Mouse (Mus musculus): Measurements from ENCODE around the gene Grap2.

DNA sequence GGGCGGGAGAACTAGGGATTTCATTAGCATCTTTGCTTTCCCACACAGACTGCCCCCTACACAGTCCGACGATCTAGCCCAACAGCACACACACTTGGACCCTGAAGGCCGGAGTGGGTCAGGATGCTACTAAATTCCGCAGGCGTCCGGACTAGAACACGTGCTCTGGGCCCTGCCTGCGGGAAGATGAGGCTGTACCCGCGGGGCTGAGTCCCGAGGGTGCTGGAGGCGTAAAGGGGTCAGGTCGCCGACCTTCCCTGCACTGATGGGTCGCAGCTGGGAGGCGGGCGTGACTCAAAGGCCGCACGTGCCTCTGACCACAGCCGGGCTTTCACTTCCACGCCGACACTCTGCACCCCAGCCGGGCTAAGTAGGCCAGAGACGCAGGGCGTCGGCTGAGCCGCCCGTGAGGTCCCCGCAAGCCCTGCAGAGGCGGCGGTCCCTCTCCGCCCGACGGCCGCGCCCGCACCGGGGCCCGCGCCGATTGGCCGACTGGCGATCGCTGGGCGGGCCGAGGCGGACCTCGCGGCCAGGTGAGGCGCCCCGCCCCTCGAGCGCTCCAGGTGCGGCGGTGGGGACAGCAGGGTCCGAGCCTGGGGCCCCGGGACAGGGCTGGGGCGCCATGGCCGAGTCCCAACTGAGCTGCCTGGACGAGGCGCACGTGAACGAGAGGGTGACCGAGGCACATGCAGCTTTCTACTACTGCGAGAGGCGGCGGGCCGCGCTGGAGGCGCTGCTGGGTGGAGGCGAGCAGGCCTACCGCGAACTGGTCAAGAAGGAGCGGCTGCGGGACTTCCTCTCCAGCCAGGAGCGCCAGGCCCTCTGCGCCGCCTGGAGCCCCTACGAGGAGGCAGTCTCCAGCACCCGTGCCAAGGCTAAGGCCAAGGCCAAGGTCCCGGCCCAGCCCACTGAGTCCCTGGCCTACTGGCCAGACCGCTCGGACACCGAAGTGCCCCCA is 99.2 kb downstream of the Grap2 start, which contains the start of gene Fam83f:
- no peak for TF ChIP-seq CTCF (IDR thresholded peaks at IDR 0.05; ENCODE audit: control insufficient read depth, insufficient read depth, insufficient read length)
- TF ChIP-seq CEBPB (IDR thresholded peaks at IDR 0.05; ENCODE audit: low read depth), result no peak
- no peak for TF ChIP-seq MAX (IDR thresholded peaks at IDR 0.05)
- TF ChIP-seq USF1 (IDR thresholded peaks at IDR 0.05; ENCODE audit: low read depth), result no peak
- TF ChIP-seq MYOD1 (IDR thresholded peaks at IDR 0.05; ENCODE audit: control insufficient read depth, insufficient read length, low read depth), result no peak
